In genomic region chr3:52906823-52907564, GRCm38 (mm10) we compare ENCODE assay signal across 11 mouse cellular contexts.
DNase-seq lines count a peak whose midpoint lies in the region; ATAC-seq and TF ChIP-seq lines count a peak whose summit lies in the region.
"Had no signal": no experiment of that assay in that cellular context is flagged by ENCODE, and none has a peak within 500 bp of the region (broad histone marks: within the 10 kb centered on the region; RNA-seq: fewer than 3 reads in every experiment).

No protein-coding gene starts in this region.

- no peaks in the 10 kb centered on the region for H3K27me3 ChIP-seq in splenic B cell, adult 2 months (ENCODE audit: control insufficient read depth, insufficient read depth, low read length, poor library complexity, severe bottlenecking)
- H3K27me3 ChIP-seq in liver, embryonic 11.5 days (replicated peaks; ENCODE audit: control insufficient read depth, insufficient read depth, low read length), result no peaks in the 10 kb centered on the region

- H3K9ac ChIP-seq in liver, embryonic 11.5 days (ENCODE audit: low read depth, low read length), result no peak overlapping the region

- no peak overlapping the region for H3K27ac ChIP-seq in gastrocnemius, adult 2 months
- no peak overlapping the region for H3K27ac ChIP-seq in liver, embryonic 11.5 days (ENCODE audit: low read depth, low read length)

- no peak overlapping the region for H3K4me3 ChIP-seq in gastrocnemius, adult 2 months
- no peak overlapping the region for H3K4me3 ChIP-seq in liver, embryonic 11.5 days (ENCODE audit: low read depth, low read length)

- 83% methylated on average over 3 of the region's 3 CpGs for WGBS in liver, embryonic 11.5 days

- peak; percentile 52 for TF ChIP-seq CTCF in gastrocnemius, adult 2 months (IDR thresholded peaks at IDR 0.05)

- H3K4me1 ChIP-seq in liver, embryonic 11.5 days (replicated peaks; ENCODE audit: control insufficient read depth, insufficient read depth, low read length), result no peaks in the 10 kb centered on the region

- H3K36me3 ChIP-seq in splenic B cell, adult 2 months (ENCODE audit: control insufficient read depth, insufficient read depth, low read length, poor library complexity, severe bottlenecking), result no peaks in the 10 kb centered on the region
- H3K36me3 ChIP-seq in liver, embryonic 11.5 days (ENCODE audit: control insufficient read depth, insufficient read depth, low read length), result no peaks in the 10 kb centered on the region
- H3K36me3 ChIP-seq: G1E had no signal

- no peak overlapping the region for H3K4me2 ChIP-seq in liver, embryonic 11.5 days

- DNase-seq in gastrocnemius, adult 2 months, result no peak
- DNase-seq in gastrocnemius, adult 8-10 months (ENCODE audit: low spot score in 2 of 2), result no peak
- DNase-seq in lung, postnatal 10 days, result peak; percentile 42
- DNase-seq in lung, postnatal 4 days, result no peak
- peak; percentile 21 for DNase-seq in R1 (ENCODE audit: low read depth, low spot score)
- peak; percentile 63 for DNase-seq in splenic B cell, adult 2 months (ENCODE audit: low read depth, low spot score)
- no peak for DNase-seq in liver, embryonic 11.5 days (ENCODE audit: low spot score)
- no peak for DNase-seq in spleen, postnatal 14 days (ENCODE audit: low spot score in 2 of 2)
- DNase-seq: gastrocnemius, postnatal 36 days had no signal

- no peak for ATAC-seq in liver, embryonic 11.5 days (replicated peaks; ENCODE audit: low FRiP score)
- ATAC-seq: intestine, embryonic 16.5 days had no signal

- intact Hi-C loops in gastrocnemius, adult 2 months (cut with DNase I), result no loop called here

- no peaks in the 10 kb centered on the region; the same call in 1 of the 2 replicates for H3K9me3 ChIP-seq in liver, embryonic 11.5 days (ENCODE audit: control insufficient read depth, low read length)

Comparison
In these comparisons a context has a peak if more than half of its experiments do, and no peak if none do; other contexts are left out.
1. DNase-seq: peak in lung, postnatal 10 days (single experiment), R1 (single experiment) and splenic B cell, adult 2 months (single experiment); none in gastrocnemius, adult 2 months (single experiment), gastrocnemius, adult 8-10 months (0 of 2), lung, postnatal 4 days (0 of 2), liver, embryonic 11.5 days (single experiment) and spleen, postnatal 14 days (0 of 2).